Mouse (Mus musculus) ES-Bruce4 (cell line): ENCODE measurements around the gene Dbr1.

Source experiments
- CTCF ChIP-seq: IDR thresholded peaks from one replicate; pipeline ENCODE4 v1.8.1; 2011; ENCODE audit warnings: low read depth, low read length
- POLR2A ChIP-seq: IDR thresholded peaks from one replicate; pipeline ENCODE4 v1.8.1; 2011; ENCODE audit warnings: low read length; ENCODE audit not compliant: insufficient read depth

DNA sequence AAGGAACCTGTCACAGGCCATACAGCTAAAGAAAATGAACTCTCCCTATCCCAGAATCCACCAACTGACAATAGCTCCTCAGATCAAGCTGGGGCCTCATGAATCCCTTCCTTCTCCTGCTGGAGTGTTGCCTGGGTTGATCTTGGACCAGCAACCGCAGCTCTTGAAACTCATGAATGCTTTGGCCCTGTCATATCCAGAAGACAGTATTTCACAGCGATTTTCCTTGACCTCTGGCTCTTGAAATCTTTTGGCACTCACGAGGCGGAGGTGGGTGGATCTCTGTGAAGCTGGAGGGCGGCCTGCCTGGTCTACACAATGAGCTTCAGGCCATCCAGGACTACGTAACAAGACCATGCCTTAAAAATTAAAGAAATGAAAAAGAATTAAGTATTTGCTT is 48.5 kb downstream of the Dbr1 start:
- no peak for TF ChIP-seq POLR2A
- no peak for TF ChIP-seq CTCF
